Mouse (Mus musculus) forebrain, embryonic 11.5 days (tissue): ENCODE measurements at regions not wholly inside any gene's neighbourhood (a gene's known extent, or its start where the extent isn't known, plus 50 kb on each side); places are given as distances from the start of the nearest gene placed in this dataset.

Source experiments
- ATAC-seq: fragments of 200-750 bp; cut with Nextera tagmentation; replicated peaks from 2 replicates; pipeline ENCODE4 v1.8.0; 2017; ENCODE audit warnings: moderate TSS enrichment; ENCODE audit not compliant: low FRiP score
- DNase-seq: peaks from one replicate; pipeline ENCODE4 v3.0.0-alpha.2; 2017; ENCODE audit warnings: low spot score
- H3K27ac ChIP-seq: fragments of 300-500 bp; sonication (generic); 2 replicates; pipeline ENCODE4 v1.5.1; 2014; ENCODE audit warnings: low read depth, low read length
- H3K27me3 ChIP-seq: fragments of 300-500 bp; sonication (generic); 2 replicates; pipeline ENCODE4 v1.6.1; 2014; ENCODE audit warnings: mild to moderate bottlenecking, low read length, mixed read lengths; ENCODE audit not compliant: control insufficient read depth, insufficient read depth
- H3K36me3 ChIP-seq: fragments of 300-500 bp; sonication (generic); 2 replicates; pipeline ENCODE4 v1.6.1; 2014; ENCODE audit warnings: mild to moderate bottlenecking, low read length, moderate library complexity, mixed read lengths; ENCODE audit not compliant: control insufficient read depth, insufficient read depth
- H3K4me1 ChIP-seq: fragments of 300-500 bp; sonication (generic); replicated peaks from 2 replicates; pipeline ENCODE4 v1.6.1; 2014; ENCODE audit warnings: low read length, mixed read lengths; ENCODE audit not compliant: control insufficient read depth, insufficient read depth
- H3K4me2 ChIP-seq: fragments of 300-500 bp; sonication (generic); 2 replicates; pipeline ENCODE4 v1.6.1; 2014; ENCODE audit warnings: low read depth, mild to moderate bottlenecking, low read length, moderate library complexity, mixed read lengths; ENCODE audit not compliant: severe bottlenecking
- H3K4me3 ChIP-seq: fragments of 300-500 bp; sonication (generic); 2 replicates; pipeline ENCODE4 v1.5.1; 2014; ENCODE audit warnings: low read depth, low read length
- H3K9ac ChIP-seq: fragments of 300-500 bp; sonication (generic); 2 replicates; pipeline ENCODE4 v1.6.1; 2014; ENCODE audit warnings: low read length
- H3K9me3 ChIP-seq: fragments of 300-500 bp; sonication (generic); 2 replicates; pipeline ENCODE4 v1.6.1; 2016; ENCODE audit warnings: low read length, mixed read lengths; ENCODE audit not compliant: control insufficient read depth
- WGBS: fragments of 180-500 bp; shearing (Covaris S2); extraction: QIAGEN DNeasy Blood & Tissue Kit; methylation state at CpG from one replicate; pipeline ENCODE4 v1.1.7; 2014; 5-methylcytosine and 5-hydroxymethylcytosine counted together

- Histone ChIP-seq H3K27ac (no peak overlapping the region), H3K4me2 (no peak overlapping the region), H3K27me3 (no peaks in the 10 kb centered on the region), H3K9ac (no peak overlapping the region), H3K36me3 (no peaks in the 10 kb centered on the region), H3K4me3 (no peak overlapping the region), H3K4me1 (no peaks in the 10 kb centered on the region), H3K9me3 (no peaks in the 10 kb centered on the region)
- WGBS, result 91% methylated on average over 6 of the region's 6 CpGs
- ATAC-seq (no peak), DNase-seq (no peak)
Observed at GRCm38 (mm10) chr3:52529136-52529535, 261.0 kb downstream of the Foxo1 start.

- DNase-seq, result no peak
- no peak overlapping the region for H3K4me3 ChIP-seq
- H3K27ac ChIP-seq, result no peak overlapping the region
- no peak overlapping the region for H3K4me2 ChIP-seq
- ATAC-seq, result no peak
- no peaks in the 10 kb centered on the region for H3K27me3 ChIP-seq
- H3K9me3 ChIP-seq, result no peaks in the 10 kb centered on the region
- no peaks in the 10 kb centered on the region for H3K4me1 ChIP-seq
- H3K9ac ChIP-seq, result no peak overlapping the region
- 92% methylated on average over 7 of the region's 7 CpGs for WGBS
- no peaks in the 10 kb centered on the region for H3K36me3 ChIP-seq
Observed at GRCm38 (mm10) chr3:52528521-52528920, 260.4 kb downstream of the Foxo1 start.

GRCm38 (mm10) chr3:52527781-52528180 is 259.6 kb downstream of the Foxo1 start:
- Histone ChIP-seq H3K27me3 (no peaks in the 10 kb centered on the region), H3K4me1 (no peaks in the 10 kb centered on the region), H3K9me3 (no peaks in the 10 kb centered on the region), H3K9ac (no peak overlapping the region), H3K4me3 (no peak overlapping the region), H3K27ac (no peak overlapping the region), H3K4me2 (no peak overlapping the region), H3K36me3 (no peaks in the 10 kb centered on the region)
- ATAC-seq (no peak), DNase-seq (no peak)
- WGBS, result 58% methylated on average over 3 of the region's 3 CpGs

DNA sequence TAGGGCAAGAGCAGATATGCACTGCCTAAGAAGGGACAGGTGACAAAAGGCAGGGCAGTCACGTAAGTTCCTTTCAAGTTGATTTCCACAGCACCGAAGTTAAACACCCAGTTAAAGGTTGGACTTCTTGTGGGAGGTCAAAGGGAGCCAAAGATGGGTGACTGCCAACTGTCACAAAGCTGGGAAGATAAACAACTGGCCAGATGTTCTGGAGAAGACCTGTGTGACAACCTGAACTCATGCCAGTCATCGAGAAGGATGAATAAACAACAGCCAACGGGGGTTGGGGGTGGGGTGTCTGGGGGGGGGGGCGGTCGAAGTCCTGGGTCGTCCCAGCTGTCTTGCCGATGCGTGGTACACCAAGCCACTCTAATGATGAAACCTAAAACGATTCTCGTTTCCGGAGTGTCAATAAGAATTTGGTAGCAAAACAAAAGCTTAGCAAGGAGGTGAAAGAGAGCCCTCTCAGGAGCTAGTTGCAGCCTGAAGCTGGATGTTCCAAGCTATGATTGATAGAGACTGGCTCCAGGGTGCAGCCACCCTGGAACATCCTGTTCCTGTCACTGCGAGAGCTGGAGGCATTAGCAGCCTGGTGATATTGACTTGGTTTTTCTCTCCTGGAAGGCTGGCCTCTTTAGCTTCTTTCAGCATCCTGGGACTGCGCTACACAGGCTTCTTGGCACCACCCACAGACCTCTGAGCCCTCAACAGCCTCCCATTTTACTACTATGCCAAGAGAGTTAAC is 259.0 kb downstream of the Foxo1 start:
- Histone ChIP-seq H3K4me1 (no peaks in the 10 kb centered on the region), H3K27ac (no peak overlapping the region), H3K4me3 (no peak overlapping the region), H3K9ac (no peak overlapping the region), H3K27me3 (no peaks in the 10 kb centered on the region), H3K4me2 (no peak overlapping the region), H3K36me3 (no peaks in the 10 kb centered on the region), H3K9me3 (no peaks in the 10 kb centered on the region)
- DNase-seq, result no peak
- 80% methylated on average over 14 of the region's 14 CpGs for WGBS
- ATAC-seq, result no peak

DNA sequence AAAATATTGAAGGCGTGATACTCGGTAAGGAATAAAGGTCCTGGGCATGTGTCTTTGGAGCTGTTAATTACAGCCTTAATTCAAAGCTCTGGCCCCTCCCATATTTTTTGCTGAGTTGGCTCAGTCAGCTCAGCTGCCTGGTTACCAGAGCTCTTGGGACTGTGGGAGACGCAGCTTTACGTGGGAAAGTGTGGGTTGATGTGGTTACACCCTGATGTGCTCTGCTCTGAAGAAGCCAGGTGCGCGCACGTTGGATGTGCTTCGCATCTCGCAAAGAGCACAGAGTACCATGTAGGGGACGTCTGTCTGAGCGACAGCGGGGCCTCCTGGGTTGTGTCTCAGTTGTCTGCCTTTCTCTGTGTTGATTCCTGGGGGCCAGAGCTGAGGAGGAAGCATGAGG is 254.8 kb downstream of the Foxo1 start:
- no peak for DNase-seq

GRCm38 (mm10) chr3:52520609-52520947 is 252.4 kb downstream of the Foxo1 start:
- peaks cover 3% of the 10 kb centered on the region; the same call in 1 of the 2 replicates for H3K4me1 ChIP-seq
- no peak overlapping the region for H3K27ac ChIP-seq
- H3K9ac ChIP-seq, result no peak overlapping the region
- 16% methylated on average over 4 of the region's 4 CpGs for whole genome bisulfite sequencing
- peaks cover 4% of the 10 kb centered on the region; the same call in 1 of the 2 replicates for H3K27me3 ChIP-seq
- peak; percentile 85 for ATAC-seq
- H3K9me3 ChIP-seq, result no peaks in the 10 kb centered on the region
- H3K4me2 ChIP-seq, result no peak overlapping the region
- H3K36me3 ChIP-seq, result no peaks in the 10 kb centered on the region
- no peak overlapping the region for H3K4me3 ChIP-seq
- no peak for DNase-seq

More for the DNA sequence above, 254.8 kb downstream of the Foxo1 start:
- no peak overlapping the region for H3K4me2 ChIP-seq
- no peaks in the 10 kb centered on the region for H3K36me3 ChIP-seq
- no peaks in the 10 kb centered on the region for H3K9me3 ChIP-seq
- no peak for ATAC-seq
- H3K4me1 ChIP-seq, result peaks cover 3% of the 10 kb centered on the region; the same call in 1 of the 2 replicates
- H3K9ac ChIP-seq, result no peak overlapping the region
- 82% methylated on average over 12 of the region's 12 CpGs for WGBS
- H3K4me3 ChIP-seq, result no peak overlapping the region
- no peaks in the 10 kb centered on the region; the same call in 1 of the 2 replicates for H3K27me3 ChIP-seq
- no peak overlapping the region for H3K27ac ChIP-seq

GRCm38 (mm10) chr3:52519910-52520608 is 251.9 kb downstream of the Foxo1 start:
- H3K9me3 ChIP-seq, result no peaks in the 10 kb centered on the region
- H3K27me3 ChIP-seq, result peaks cover 4% of the 10 kb centered on the region; the same call in 1 of the 2 replicates
- ATAC-seq (peak; percentile 86), DNase-seq (peak; percentile 54)
- 65% methylated on average over 22 of the region's 22 CpGs for WGBS
- peaks cover 3% of the 10 kb centered on the region; the same call in 1 of the 2 replicates for H3K4me1 ChIP-seq
- no peaks in the 10 kb centered on the region for H3K36me3 ChIP-seq
- no peak overlapping the region for H3K27ac ChIP-seq
- no peak overlapping the region for H3K9ac ChIP-seq
- H3K4me3 ChIP-seq, result no peak overlapping the region
- H3K4me2 ChIP-seq, result no peak overlapping the region

DNA sequence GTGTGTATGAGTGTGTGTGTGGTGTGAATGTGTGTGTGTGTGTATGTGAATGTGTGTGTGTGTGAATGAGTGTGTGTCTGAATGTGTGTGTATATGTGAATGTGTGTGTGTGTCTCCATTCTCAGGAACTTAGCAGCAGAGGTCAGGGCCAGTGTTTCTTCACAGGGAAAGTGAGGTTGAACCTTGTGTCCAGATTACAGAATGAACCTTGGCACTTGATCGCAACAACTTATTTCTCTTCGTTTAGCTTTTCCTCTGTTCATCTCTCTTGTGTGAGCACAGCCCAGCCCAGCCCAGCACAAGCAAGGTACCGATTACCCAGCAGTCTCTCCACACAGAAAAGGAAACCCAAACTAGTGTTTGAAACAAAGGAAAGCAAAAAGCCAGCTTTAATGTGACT is 249.7 kb downstream of the Foxo1 start:
- no peak overlapping the region for H3K27ac ChIP-seq
- no peak for DNase-seq
- H3K4me2 ChIP-seq, result no peak overlapping the region
- H3K4me1 ChIP-seq, result peaks cover 3% of the 10 kb centered on the region
- no peak overlapping the region for H3K4me3 ChIP-seq
- no peaks in the 10 kb centered on the region for H3K36me3 ChIP-seq
- no peaks in the 10 kb centered on the region for H3K9me3 ChIP-seq
- peaks cover 4% of the 10 kb centered on the region; the same call in 1 of the 2 replicates for H3K27me3 ChIP-seq
- WGBS, result 87% methylated on average over 3 of the region's 3 CpGs
- no peak overlapping the region for H3K9ac ChIP-seq
- ATAC-seq, result no peak
